In the genomic region with DNA sequence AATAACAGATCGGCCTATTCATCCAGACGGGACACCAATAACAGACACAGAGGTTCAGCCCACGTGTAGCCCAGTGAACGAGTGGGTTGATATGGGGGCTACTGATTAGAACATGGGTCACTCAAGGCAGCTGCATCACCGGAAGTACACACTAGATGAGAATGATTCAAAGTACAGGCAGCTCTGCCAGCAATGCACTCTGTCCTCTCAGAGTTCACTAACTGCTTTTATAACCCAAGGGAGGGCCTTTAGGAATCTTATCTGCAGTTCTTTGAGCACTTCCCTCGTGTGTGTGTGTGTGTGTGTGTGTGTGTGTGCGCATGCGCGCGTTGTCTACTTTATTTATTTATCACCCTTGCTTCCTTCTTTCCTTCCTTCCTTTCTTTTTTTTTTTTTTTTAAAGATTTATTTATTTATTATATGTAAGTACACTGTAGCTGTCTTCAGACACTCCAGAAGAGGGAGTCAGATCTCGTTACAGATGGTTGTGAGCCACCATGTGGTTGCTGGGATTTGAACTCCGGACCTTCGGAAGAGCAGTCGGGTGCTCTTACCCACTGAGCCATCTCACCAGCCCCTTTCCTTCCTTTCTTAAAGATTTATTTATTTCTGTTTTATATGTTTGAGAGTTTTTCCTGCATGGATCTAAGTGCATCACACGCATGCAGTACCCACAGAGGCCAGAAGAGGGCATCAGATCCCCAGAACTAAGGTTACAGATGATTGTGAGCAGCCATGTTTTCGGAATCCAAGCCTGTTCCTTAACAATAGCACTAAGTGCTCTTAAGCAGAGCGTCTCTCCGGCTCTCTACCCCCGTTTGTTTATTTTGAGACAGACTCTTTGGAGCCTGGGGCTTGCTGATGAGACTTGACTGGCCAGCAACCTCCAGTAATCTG, we compare ENCODE assay signal across 9 mouse cellular contexts. TPM values are rescaled to one million over a fixed set of nuclear protein-coding genes. Genes with fewer than 3 reads are reported as not detected.
DNase-seq lines count a peak whose midpoint lies in the region; ATAC-seq and TF ChIP-seq lines count a peak whose summit lies in the region.
"Had no signal": no experiment of that assay in that cellular context is flagged by ENCODE, and none has a peak within 500 bp of the region (broad histone marks: within the 10 kb centered on the region; RNA-seq: fewer than 3 reads in every experiment).

No protein-coding gene starts in this region.

- H3K4me1 ChIP-seq in thymus, adult 2 months (replicated peaks; ENCODE audit: control insufficient read depth, insufficient read depth, low read length) = no peaks in the 10 kb centered on the region
- H3K4me1 ChIP-seq in embryonic fibroblast, embryonic 13.5 days (ENCODE audit: control insufficient read depth, insufficient read depth, low read length) = no peaks in the 10 kb centered on the region
- no peaks in the 10 kb centered on the region for H3K4me1 ChIP-seq in liver, adult 2 months (ENCODE audit: control insufficient read depth, insufficient read depth, low read length)
- no peaks in the 10 kb centered on the region for H3K4me1 ChIP-seq in neural tube, embryonic 13.5 days (replicated peaks)

- H3K4me2 ChIP-seq in neural tube, embryonic 13.5 days = no peak overlapping the region
- H3K4me2 ChIP-seq: heart, embryonic 13.5 days had no signal

- no peak for TF ChIP-seq POLR2A in thymus, adult 2 months (IDR thresholded peaks at IDR 0.05; ENCODE audit: control insufficient read depth, extremely low read depth, insufficient read depth, low read length, poor library complexity)
- no peak for TF ChIP-seq POLR2A in embryonic fibroblast, embryonic 13.5 days (IDR thresholded peaks at IDR 0.05; ENCODE audit: low read depth, low read length)
- TF ChIP-seq POLR2A in liver, adult 2 months (IDR thresholded peaks at IDR 0.05; ENCODE audit: extremely low read depth, insufficient read depth, low read length) = no peak

- H3K9me3 ChIP-seq in neural tube, embryonic 13.5 days = no peaks in the 10 kb centered on the region
- H3K9me3 ChIP-seq: heart, embryonic 13.5 days had no signal

- H3K4me3 ChIP-seq in thymus, adult 2 months (ENCODE audit: control insufficient read depth, insufficient read depth, low read length) = no peak overlapping the region
- H3K4me3 ChIP-seq in embryonic fibroblast, embryonic 13.5 days (ENCODE audit: insufficient read depth, low read length) = no peak overlapping the region
- H3K4me3 ChIP-seq in liver, adult 2 months (ENCODE audit: insufficient read depth, low read depth, low read length) = no peak overlapping the region
- no peak overlapping the region for H3K4me3 ChIP-seq in neural tube, embryonic 13.5 days
- H3K4me3 ChIP-seq: heart, embryonic 13.5 days had no signal

- ATAC-seq in inflammation-experienced regulatory T-cells, adult 6 months = peak; percentile 46
- ATAC-seq in neural tube, embryonic 13.5 days (ENCODE audit: low read depth) = no peak
- ATAC-seq in erythroid progenitor cell, adult 5-6 weeks (replicated peaks; ENCODE audit: low FRiP score, poor library complexity, severe bottlenecking) = no peak

- H3K9ac ChIP-seq in liver, adult 2 months (ENCODE audit: low read depth, low read length) = no peak overlapping the region
- no peak overlapping the region for H3K9ac ChIP-seq in neural tube, embryonic 13.5 days
- H3K9ac ChIP-seq: heart, embryonic 13.5 days had no signal

- no peaks in the 10 kb centered on the region for H3K79me2 ChIP-seq in liver, adult 2 months (ENCODE audit: control insufficient read depth, insufficient read depth, low read length)

- H3K27ac ChIP-seq in thymus, adult 2 months (ENCODE audit: control insufficient read depth, insufficient read depth, low read length) = no peak overlapping the region
- no peak overlapping the region for H3K27ac ChIP-seq in embryonic fibroblast, embryonic 13.5 days (ENCODE audit: insufficient read depth, low read length)
- H3K27ac ChIP-seq in liver, adult 2 months (replicated peaks; ENCODE audit: insufficient read depth, low read depth, low read length) = no peak overlapping the region
- H3K27ac ChIP-seq in neural tube, embryonic 13.5 days (replicated peaks) = peak overlapping the region; percentile 28; the same call in 1 of the 2 replicates
- H3K27ac ChIP-seq: heart, embryonic 13.5 days had no signal

- peak; percentile 53 for DNase-seq in thymus, adult 2 months
- no peak for DNase-seq in thymus, adult 18-20 months
- peak; percentile 20 to 43 for DNase-seq in adrenal gland, postnatal 4 days (ENCODE audit: low spot score in 2 of 2)
- DNase-seq in liver, adult 2 months (ENCODE audit: extremely low read depth, low read depth, low spot score) = peak; percentile 51

- no peaks in the 10 kb centered on the region for H3K27me3 ChIP-seq in thymus, adult 2 months (ENCODE audit: control insufficient read depth, insufficient read depth, low read length)
- no peaks in the 10 kb centered on the region for H3K27me3 ChIP-seq in liver, adult 2 months (ENCODE audit: control insufficient read depth, insufficient read depth, low read length)
- H3K27me3 ChIP-seq in neural tube, embryonic 13.5 days = no peaks in the 10 kb centered on the region; the same call in none of the 2 replicates
- H3K27me3 ChIP-seq: heart, embryonic 13.5 days had no signal

- no peaks in the 10 kb centered on the region for H3K36me3 ChIP-seq in thymus, adult 2 months (ENCODE audit: control insufficient read depth, insufficient read depth, low read length)
- no peaks in the 10 kb centered on the region for H3K36me3 ChIP-seq in liver, adult 2 months (ENCODE audit: control insufficient read depth, insufficient read depth, low read length)
- H3K36me3 ChIP-seq in neural tube, embryonic 13.5 days = no peaks in the 10 kb centered on the region
- H3K36me3 ChIP-seq: heart, embryonic 13.5 days had no signal

- 68% methylated on average over 18 of the region's 19 CpGs for WGBS in thymus, adult 2 months
- 52% methylated on average over 18 of the region's 19 CpGs for WGBS in liver, adult 2 months
- 63% methylated on average over 18 of the region's 19 CpGs for WGBS in neural tube, embryonic 13.5 days

- TF ChIP-seq CTCF in thymus, adult 2 months (IDR thresholded peaks at IDR 0.05; ENCODE audit: borderline replicate concordance, control insufficient read depth, extremely low read depth, insufficient read depth, low read length, poor library complexity) = no peak
- peak; percentile 32; the same call in 1 of the 2 replicates for TF ChIP-seq CTCF in embryonic fibroblast, embryonic 13.5 days (IDR thresholded peaks at IDR 0.05; ENCODE audit: borderline replicate concordance, insufficient read depth, low read length)
- peak; percentile 74 for TF ChIP-seq CTCF in liver, adult 2 months (IDR thresholded peaks at IDR 0.05; ENCODE audit: low read depth, low read length)

RNA-seq across cellular contexts. Expression of a gene that starts 7.1 kb away (rescaled TPM):
- polyA plus RNA-seq in thymus, adult 2 months (2012; rRNA removed) = 0.34 and 0.59 TPM in 2 replicates
- total RNA-seq in adrenal gland, postnatal 4 days (2021) = 1 to 10 TPM; 1.6 to 1.9 TPM
- not detected in 2 replicates for polyA plus RNA-seq in embryonic fibroblast, embryonic 13.5 days (2011; ENCODE audit: insufficient read length, low read depth, missing spikeins)
- 10 to 100 TPM in 2 of 3 experiments, 1 to 10 TPM in 1; 3.9 to 19.1 (median 13.6) TPM for polyA plus RNA-seq in inflammation-experienced regulatory T-cells, adult 6 months (2017; shearing (Covaris generic))
- 0.13 TPM in 1 of 2 replicates, not detected in the other for total RNA-seq in liver, adult 2 months (2014; rRNA removed)
- polyA plus RNA-seq in liver, adult 2 months (2012; rRNA removed) = 0.05 and 0.16 TPM in 2 replicates
- polyA plus RNA-seq in neural tube, embryonic 13.5 days (2015; fragmentation: Nextera tagmentation; extraction: Ambion mirVana) = 0.96 and 1.4 TPM in 2 replicates
- total RNA-seq in erythroid progenitor cell, adult 5-6 weeks (2015; ENCODE audit: low replicate concordance) = not detected in 2 replicates
- total RNA-seq in erythroid progenitor cell, adult 5-6 weeks (2017; ENCODE audit: low replicate concordance) = not detected in 2 replicates

RNA-seq across cellular contexts. Expression of a gene that starts 7.4 kb away (rescaled TPM):
- polyA plus RNA-seq in thymus, adult 2 months (2012; rRNA removed) = 0.51 and 0.65 TPM in 2 replicates
- not detected for total RNA-seq in adrenal gland, postnatal 4 days (2021)
- not detected in 2 replicates for polyA plus RNA-seq in embryonic fibroblast, embryonic 13.5 days (2011; ENCODE audit: insufficient read length, low read depth, missing spikeins)
- 1 to 10 TPM in 1 of 3 experiments, under 1 TPM in 1, not detected in 1; 0.34 to 1.1 TPM for polyA plus RNA-seq in inflammation-experienced regulatory T-cells, adult 6 months (2017; shearing (Covaris generic))
- not detected in 2 replicates for total RNA-seq in liver, adult 2 months (2014; rRNA removed)
- 0.24 and 0.45 TPM in 2 replicates for polyA plus RNA-seq in liver, adult 2 months (2012; rRNA removed)
- not detected in 2 replicates for polyA plus RNA-seq in neural tube, embryonic 13.5 days (2015; fragmentation: Nextera tagmentation; extraction: Ambion mirVana)
- total RNA-seq in erythroid progenitor cell, adult 5-6 weeks (2015; ENCODE audit: low replicate concordance) = not detected in 2 replicates
- total RNA-seq in erythroid progenitor cell, adult 5-6 weeks (2017; ENCODE audit: low replicate concordance) = not detected in 2 replicates

RNA-seq across cellular contexts. Expression of a gene that starts 15.2 kb away (rescaled TPM):
- 1.6 and 2.8 TPM in 2 replicates for polyA plus RNA-seq in thymus, adult 2 months (2012; rRNA removed)
- total RNA-seq in adrenal gland, postnatal 4 days (2021) = not detected
- polyA plus RNA-seq in embryonic fibroblast, embryonic 13.5 days (2011; ENCODE audit: insufficient read length, low read depth, missing spikeins) = not detected in 2 replicates
- polyA plus RNA-seq in inflammation-experienced regulatory T-cells, adult 6 months (2017; shearing (Covaris generic)) = 1 to 10 TPM in 2 of 3 experiments, not detected in 1; 1.3 to 1.6 TPM
- not detected in 2 replicates for total RNA-seq in liver, adult 2 months (2014; rRNA removed)
- not detected in 2 replicates for polyA plus RNA-seq in liver, adult 2 months (2012; rRNA removed)
- not detected in 2 replicates for polyA plus RNA-seq in neural tube, embryonic 13.5 days (2015; fragmentation: Nextera tagmentation; extraction: Ambion mirVana)
- not detected in 2 replicates for total RNA-seq in erythroid progenitor cell, adult 5-6 weeks (2015; ENCODE audit: low replicate concordance)
- total RNA-seq in erythroid progenitor cell, adult 5-6 weeks (2017; ENCODE audit: low replicate concordance) = not detected in 2 replicates
- polyA plus RNA-seq: heart, embryonic 13.5 days had no signal

RNA-seq across cellular contexts. Expression of a gene that starts 16.8 kb away (rescaled TPM):
- polyA plus RNA-seq in thymus, adult 2 months (2012; rRNA removed) = 0.11 TPM in 1 of 2 replicates, not detected in the other
- total RNA-seq in adrenal gland, postnatal 4 days (2021) = not detected
- not detected in 2 replicates for polyA plus RNA-seq in embryonic fibroblast, embryonic 13.5 days (2011; ENCODE audit: insufficient read length, low read depth, missing spikeins)
- not detected for polyA plus RNA-seq in inflammation-experienced regulatory T-cells, adult 6 months (2017; shearing (Covaris generic))
- total RNA-seq in liver, adult 2 months (2014; rRNA removed) = not detected in 2 replicates
- polyA plus RNA-seq in liver, adult 2 months (2012; rRNA removed) = not detected in 2 replicates
- polyA plus RNA-seq in neural tube, embryonic 13.5 days (2015; fragmentation: Nextera tagmentation; extraction: Ambion mirVana) = not detected in 2 replicates
- total RNA-seq in erythroid progenitor cell, adult 5-6 weeks (2015; ENCODE audit: low replicate concordance) = not detected in 2 replicates
- total RNA-seq in erythroid progenitor cell, adult 5-6 weeks (2017; ENCODE audit: low replicate concordance) = not detected in 2 replicates
- polyA plus RNA-seq: heart, embryonic 13.5 days had no signal

RNA-seq across cellular contexts. Expression of a gene that starts 22.2 kb away (rescaled TPM):
- polyA plus RNA-seq in thymus, adult 2 months (2012; rRNA removed) = 639 and 815 TPM in 2 replicates
- 100 to 1,000 TPM; 364 to 381 TPM for total RNA-seq in adrenal gland, postnatal 4 days (2021)
- polyA plus RNA-seq in embryonic fibroblast, embryonic 13.5 days (2011; ENCODE audit: insufficient read length, low read depth, missing spikeins) = 303 and 364 TPM in 2 replicates
- 100 to 1,000 TPM; 674 to 762 (median 707) TPM for polyA plus RNA-seq in inflammation-experienced regulatory T-cells, adult 6 months (2017; shearing (Covaris generic))
- total RNA-seq in liver, adult 2 months (2014; rRNA removed) = 153 and 187 TPM in 2 replicates
- polyA plus RNA-seq in liver, adult 2 months (2012; rRNA removed) = 276 and 336 TPM in 2 replicates
- polyA plus RNA-seq in neural tube, embryonic 13.5 days (2015; fragmentation: Nextera tagmentation; extraction: Ambion mirVana) = 1,286 and 1,362 TPM in 2 replicates
- 137 and 167 TPM in 2 replicates for total RNA-seq in erythroid progenitor cell, adult 5-6 weeks (2015; ENCODE audit: low replicate concordance)
- total RNA-seq in erythroid progenitor cell, adult 5-6 weeks (2017; ENCODE audit: low replicate concordance) = 51.7 and 117 TPM in 2 replicates

Comparison
In these comparisons a context has a peak if more than half of its experiments do, and no peak if none do; other contexts are left out.
1. DNase-seq: peak in thymus, adult 2 months (single experiment), adrenal gland, postnatal 4 days (2 of 2) and liver, adult 2 months (single experiment); none in thymus, adult 18-20 months (0 of 2).